Mouse (Mus musculus) urinary bladder, adult 18-20 months (tissue): ENCODE results near the gene 4930426L09Rik.
A peak's percentile ranks its signal among the peaks of the same experiment; 100 is the strongest.
"Not testable (repeated sequence)": the region's sequence is repeated elsewhere in the genome, so short reads cannot be mapped to it uniquely, and the experiment has no call there.

Source experiments
- DNase-seq, 2 experiments: peaks; one replicate each; pipeline ENCODE4 v3.0.0; 2022; ENCODE audit warnings: low spot score in 2 of 2, mixed read lengths in 2 of 2

Gene 4930426L09Rik

DNA sequence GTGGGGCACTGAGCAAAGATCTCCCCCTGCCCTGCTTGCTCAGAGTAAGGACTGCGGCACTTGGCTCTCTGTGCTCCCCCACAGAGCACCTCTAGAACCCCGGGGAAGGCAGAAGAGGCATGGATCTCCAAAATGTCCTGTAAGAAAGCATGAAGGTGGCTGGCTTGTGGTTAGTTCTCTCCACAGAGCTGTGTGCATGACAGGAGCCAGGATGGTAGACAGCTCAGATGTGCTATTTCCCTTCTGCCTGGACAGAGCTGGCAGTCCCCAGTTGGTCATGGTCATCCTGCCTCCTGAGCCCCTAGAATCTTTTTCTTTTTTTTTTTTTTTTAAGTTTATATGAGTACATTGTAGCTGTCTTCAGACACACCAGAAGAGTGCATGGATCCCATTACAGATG is 27.7 kb upstream of the 4930426L09Rik start:
- no peak for DNase-seq

DNA sequence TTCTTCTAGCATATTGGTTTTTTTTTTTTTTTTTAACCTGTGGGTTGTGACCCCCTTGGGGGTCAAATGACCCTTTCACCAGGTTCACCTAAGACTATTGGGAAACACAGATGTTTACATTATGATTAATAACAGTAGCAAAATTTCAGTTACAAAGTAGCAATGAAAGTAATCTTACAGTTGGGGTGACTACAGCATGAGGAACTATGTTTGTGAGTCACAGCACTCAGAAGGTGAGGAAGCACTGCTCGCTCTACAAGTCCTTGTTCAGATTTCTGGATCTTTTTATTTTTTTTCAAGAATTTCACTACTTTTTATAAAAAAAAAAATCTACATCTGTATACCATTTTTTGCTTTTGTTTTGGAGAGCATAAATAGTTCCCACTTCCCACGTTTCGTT is 26.6 kb upstream of the 4930426L09Rik start:
- no peak for DNase-seq

DNA sequence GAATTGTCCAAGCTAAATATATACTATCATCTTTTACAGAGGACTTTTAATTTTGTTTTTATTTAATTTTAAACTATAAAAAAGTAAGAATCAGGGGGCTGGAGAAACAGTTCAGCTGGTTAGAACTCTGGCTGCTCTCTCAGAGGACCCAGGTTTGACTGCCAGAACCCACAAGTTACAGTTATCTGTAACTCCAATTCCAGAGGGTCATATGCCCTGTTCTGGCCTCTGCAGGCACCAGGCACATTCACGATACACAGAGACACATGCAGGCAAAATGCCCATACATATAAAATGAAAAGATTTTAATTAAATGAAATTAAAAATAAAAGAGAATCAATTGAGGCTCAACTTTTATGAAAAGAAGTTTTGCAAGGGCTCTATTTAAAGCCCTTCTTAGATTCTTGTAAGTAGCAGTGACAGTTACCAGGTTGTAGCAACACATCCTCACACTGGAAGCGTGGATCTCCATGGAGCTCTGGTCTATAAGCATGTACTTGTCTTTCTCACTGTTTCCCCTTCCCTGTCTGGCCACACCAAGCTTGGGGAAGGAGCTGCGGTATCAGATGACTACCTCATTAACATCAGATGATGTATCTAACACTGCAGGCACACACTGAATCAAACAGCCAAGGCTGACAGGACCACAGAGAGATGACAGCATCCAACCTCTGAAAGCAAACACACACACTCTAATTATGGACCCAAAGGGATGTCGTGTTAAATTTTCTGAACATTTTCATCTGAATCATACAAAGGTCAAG is 23.1 kb upstream of the 4930426L09Rik start:
- no peak for DNase-seq

DNA sequence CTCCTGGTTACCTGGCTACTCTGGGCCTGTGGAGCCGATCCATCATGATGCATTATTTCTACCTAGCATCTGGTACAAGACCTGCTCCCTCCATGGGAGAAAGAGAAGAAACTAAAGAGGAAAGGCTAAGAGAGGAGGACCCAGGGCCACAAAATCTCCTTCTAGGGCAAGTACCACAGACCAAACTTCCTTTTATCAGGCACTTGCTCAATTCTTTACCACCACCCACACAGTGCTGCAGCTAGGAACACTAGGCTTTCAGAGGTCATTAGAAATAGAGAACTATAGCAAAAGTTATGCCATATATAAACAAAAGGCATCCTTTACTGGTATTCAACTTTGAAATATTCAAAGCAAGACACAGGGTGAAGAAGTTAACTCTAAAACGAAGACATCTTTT is 22.0 kb upstream of the 4930426L09Rik start:
- no peak for DNase-seq

DNA sequence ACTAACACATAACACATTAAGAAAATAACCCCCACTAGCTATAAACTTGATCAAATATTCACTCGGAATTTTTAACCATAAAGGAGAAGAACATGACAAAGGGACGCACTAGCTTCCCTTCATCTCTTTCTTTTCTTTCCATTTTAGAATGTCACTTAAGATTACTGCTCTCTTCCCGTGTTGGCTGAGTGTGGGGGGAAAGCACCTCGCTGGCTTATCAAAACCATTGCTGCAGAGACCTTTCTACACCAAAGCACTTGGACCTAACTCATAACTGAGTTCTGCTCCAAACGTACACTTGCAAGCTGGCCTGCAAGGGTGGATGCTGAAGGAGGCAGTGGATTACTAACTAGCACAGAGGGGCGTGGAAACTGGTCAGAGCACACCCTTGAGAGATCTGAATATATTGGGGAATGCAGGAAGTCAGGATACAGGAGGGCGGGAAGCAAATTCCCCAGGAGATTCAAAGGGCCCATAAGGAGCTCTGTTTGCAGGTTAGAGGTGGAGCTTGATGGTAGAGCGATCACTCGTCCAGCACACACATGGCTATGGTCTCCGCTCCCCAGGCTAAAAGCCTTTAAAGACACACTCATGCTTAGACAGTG is 20.8 kb upstream of the 4930426L09Rik start:
- DNase-seq, result no peak

DNA sequence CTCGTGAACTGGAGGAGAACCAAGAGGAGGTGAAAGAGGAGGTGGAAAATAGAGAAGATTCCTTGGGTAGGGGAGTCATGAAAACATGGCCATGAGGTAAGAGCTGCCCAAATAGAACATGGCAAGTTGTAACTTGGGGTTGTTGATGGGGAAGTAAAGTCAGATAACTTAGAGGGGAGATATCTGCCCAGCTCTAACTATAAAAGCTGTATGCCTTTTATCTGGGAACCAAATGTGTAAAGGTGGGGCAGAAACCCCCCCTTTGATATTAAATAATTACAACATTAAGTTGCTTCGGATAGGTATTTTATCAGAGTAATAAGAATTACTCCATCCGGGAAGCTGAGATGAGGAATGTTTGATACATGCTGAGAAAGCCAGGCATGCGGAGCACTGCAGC is 19.1 kb upstream of the 4930426L09Rik start:
- DNase-seq, result no peak

DNA sequence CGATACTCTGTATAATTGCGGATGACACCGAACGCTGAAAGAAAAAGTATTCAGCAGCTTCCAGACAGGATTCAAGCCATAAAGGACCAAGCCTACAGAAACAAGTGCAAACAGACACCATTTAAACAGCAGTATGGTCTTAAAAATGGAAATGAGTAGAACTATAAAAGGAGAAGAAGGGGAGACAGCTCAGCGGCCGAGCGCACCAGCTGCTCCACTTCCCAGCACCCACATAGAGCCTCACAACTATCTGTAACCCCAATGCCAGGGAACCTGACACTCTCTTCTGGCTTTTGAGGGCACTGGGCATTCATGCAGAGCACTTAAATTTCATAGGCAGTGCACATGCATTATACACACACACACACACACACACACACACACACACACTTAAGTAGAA is 18.5 kb upstream of the 4930426L09Rik start:
- DNase-seq, result no peak

DNA sequence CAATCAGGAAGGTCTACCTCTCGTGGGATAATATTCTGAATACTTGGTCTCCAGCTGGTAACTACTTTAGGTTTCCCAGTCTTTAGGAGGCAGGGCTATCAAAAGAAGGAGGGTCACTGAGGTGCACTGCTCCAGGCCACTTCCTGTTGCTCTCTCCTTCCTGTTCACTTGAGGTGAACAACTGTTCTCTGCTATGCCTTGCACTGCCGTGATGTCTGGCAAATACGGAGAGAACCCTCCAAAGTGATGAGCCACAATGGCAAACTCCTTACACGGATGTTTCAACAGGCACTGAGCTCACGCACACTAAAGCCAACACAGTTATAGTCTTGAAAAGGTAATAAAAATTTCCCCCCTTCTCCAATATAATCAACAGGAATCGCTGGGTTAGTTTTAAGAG is 15.6 kb upstream of the 4930426L09Rik start:
- no peak for DNase-seq

DNA sequence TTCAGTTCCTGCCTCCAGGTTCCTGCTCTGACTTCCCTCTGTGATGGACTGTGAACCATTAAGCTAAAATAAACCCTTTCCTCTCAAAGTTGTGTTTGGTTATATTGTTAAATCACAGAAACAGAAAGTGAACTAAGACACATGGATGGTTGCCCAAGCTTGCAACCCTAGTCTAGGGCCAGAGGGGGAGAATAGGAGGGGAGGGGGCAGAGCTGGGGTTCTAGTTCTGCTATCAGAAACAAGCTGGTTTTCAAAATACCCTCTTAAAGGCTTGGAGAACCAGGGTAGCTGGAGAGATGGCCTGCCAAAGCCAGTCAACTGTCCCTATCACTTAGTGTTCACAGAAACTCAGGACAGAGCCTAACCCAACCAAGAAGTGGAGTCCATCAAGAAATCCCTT is 14.6 kb upstream of the 4930426L09Rik start:
- no peak for DNase-seq

DNA sequence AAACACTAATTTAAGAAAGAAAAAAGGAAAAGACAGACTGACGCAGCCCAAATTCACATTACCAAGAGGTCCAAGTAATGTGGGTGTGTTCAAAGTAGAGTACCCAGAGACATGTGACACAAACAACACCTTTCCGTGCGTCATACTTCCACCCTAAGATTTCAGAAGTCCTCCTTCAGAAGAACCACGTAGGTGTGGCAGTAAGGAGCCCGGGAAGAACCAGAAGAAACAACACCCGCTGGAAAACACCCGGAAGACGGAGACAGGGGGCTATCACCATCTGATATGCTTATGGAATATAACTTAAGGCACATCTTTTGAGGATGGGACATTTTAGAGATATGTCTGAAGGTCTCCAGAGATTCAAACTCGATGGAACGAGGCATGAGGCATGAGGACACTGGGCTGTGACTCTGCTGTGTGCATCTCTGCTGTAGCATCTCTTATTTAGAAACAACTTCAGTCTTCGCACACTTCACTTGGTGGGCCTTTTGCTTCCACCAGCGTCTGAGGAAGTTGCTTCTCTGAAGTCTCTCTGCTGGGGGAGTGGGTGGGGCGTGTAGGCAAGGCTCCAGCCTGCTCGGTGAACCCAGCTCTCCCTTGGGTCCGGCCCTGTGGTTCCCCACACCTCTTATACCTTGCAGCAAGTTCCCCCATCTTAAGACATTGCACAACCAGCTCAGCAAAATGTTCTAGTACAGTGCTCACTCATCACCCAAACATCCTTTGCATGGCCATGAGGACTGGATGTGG is 13.9 kb upstream of the 4930426L09Rik start:
- DNase-seq, result no peak

DNA sequence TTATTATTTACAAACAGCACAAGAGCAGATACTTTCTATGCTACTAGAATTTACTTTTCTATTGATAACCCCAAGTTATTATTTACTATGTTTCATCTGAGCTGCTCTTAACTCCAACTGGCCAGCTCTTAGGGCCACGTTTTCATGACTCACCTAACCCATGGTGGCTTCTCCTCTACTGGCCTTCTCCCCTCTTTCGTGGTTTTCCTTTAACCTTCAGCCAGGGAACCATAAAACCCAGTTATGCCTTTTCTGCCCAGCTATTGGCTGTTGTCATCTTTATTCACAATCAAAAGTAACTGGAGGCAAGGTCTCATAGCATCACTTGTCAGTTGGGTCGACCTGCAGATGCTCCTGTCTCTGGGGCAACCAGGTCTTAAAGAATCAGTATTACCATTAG is 12.6 kb upstream of the 4930426L09Rik start:
- no peak for DNase-seq

DNA sequence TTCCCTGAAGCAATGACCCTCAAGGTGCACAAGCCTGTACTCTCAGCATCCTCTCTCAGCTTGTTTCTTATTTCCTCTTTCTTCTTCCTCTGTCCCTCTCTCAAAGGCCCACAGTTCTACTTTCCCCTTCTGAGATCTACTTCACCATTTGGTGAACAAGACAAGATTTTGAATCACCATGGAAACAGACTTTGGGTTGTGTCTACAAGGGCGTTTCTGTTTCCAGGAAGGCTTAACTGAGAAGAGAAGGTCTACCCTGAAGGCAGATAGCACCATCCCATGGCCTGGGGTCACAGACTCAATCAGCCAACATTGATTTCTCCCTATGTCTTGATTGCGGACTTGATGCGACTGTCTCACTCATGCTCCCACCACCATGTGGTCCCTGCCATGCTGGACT is 9.3 kb upstream of the 4930426L09Rik start:
- DNase-seq, result no peak

DNA sequence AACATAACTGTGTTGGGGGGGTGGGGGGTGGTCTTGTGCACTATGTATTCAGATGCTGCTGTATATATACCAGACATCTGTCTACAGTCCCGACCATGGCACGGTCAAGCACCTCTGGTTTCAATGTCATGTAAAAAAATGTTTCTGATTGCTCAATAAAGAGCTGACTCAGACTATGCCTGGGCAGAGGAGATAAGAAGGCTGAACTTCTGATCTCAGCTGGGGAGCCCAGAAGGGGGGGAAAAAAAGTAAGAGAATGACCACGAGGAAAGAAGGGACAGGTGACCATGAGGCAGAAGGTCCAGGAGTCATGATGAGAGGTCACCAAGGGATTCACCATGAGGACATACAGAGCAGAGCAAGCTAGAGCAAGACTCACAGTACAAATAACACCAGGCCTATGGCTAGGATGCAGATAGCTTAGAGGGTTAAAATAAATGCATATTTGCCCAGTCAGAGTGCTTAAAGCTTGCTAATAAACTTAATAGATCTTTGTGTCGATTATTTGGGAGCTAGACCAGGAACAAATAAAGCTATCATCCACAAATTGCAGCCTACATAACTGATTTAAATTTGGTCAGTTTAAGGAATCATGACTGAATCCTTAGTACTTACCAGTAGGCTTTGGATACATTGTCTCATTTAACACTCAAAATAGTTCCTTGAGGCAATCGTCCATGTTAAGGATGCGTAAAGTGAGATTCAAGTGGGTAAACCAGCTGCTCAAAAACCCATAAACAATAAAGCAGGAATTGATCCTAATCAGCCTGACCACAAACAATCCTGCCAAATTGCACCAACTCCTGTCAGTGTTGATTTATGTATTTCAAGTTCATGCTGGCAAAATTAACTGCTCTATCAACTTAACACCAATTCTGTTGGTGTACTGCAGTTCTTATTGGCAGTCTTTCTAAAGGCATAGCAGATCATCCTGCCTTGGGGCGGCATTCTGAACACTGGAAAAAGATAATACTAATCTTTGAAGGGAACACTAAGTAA is 5.3 kb upstream of the 4930426L09Rik start:
- no peak for DNase-seq

DNA sequence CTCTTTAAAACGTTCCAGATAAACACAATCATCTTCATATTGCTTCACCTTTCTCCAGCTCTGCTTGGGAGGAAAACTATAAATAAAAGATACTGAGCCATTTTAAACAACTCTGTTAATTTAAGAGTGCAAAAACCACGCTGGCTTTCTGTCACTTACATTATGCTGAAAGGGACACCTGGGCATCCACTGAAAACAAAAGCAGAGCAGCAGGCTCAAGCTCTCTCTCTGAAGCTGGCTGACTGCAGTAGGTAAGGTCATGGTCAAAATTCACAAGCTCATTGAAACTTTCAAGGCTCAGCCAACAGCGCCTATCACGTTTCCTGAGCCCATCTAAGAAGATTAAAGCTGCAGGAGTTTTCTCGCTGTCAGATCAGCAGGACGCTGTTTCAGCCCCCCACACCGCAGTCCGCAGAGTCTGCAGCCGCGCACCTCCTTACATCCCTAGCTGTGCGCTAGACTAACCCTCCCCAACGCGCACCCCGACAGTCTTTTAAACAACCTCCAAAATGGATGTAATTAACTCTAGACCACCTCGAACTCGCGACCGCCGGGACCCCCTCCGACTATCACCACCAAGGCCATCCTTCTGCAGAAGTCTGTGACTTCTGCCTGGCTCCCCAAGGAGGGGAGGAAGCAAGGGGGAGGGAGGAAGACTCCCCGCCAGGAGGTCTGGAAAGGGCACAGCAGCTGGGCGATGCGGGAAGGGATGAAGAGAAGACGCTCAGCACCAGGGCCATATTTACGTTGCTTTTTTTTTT is 1.5 kb upstream of the 4930426L09Rik start:
- peak; percentile 10 to 11 for DNase-seq

DNA sequence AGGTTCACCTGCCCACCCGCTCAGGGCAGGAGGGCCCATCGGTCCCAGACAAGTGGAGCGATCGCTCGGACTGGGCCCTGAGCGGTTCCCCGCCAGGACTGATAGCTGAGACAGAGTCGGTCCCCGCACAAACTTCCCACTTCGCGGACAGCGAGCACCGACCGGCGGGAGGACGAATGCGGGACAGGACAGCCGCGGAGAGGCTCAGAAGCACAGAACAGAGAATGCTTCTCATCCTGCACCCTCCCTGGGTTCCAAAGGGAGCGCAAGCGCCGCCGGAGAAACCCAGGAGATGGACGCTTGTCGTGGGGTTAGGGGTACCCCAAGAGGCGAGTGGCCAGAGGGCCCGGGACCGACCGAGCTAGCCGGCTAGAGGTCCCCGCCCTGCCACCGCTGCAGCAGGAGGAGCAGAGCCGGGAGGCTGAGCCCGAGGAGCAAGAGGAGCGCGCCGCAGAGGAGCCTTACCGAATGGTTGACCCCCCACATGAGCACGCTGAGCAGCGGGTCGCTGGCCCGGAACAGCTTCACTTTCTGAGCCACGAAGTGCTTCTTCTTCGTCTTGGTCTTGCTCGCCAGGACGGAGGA is 664 bp upstream of the 4930426L09Rik start:
- peak; percentile 17 to 58 for DNase-seq

DNA sequence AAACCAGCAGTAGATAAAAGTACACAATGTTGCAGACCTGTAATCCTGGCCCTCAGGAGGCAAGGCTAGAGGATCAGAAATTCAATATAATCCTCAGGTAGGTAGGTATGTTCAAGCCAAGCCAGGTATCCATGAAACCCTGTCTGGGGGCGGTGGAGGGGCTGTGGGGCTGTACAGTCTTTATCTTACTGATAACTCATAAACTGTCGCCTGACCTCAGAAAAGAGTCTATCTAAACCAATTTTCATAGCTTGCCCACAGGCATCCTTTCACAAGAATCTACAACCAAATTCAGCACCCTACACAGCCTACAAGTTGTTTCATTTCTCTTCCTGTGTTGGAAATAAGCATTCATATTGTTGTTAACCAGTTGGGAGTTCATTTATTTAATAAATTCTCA is 1.3 kb downstream of the 4930426L09Rik start:
- DNase-seq, result no peak

DNA sequence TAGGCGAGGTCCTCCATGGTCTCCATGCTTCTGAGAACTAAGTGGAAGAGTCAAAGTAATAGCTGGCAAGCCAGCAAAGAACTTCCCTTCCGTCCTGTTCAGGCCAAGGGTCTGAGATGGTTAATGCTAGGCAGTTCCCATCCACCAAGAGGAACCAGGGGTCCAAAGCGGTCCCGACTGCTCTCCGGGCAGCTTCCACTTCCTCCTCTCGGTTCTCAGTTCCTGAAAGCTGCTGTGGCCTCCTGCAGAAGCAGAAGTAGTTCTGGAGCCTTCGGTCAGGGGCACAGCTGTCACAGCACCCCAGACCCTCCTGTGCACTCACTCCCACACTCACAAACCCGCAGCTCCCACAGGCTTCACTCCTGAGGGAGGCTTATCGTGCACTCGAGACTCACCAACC is 6.7 kb downstream of the 4930426L09Rik start:
- DNase-seq, result no peak

DNA sequence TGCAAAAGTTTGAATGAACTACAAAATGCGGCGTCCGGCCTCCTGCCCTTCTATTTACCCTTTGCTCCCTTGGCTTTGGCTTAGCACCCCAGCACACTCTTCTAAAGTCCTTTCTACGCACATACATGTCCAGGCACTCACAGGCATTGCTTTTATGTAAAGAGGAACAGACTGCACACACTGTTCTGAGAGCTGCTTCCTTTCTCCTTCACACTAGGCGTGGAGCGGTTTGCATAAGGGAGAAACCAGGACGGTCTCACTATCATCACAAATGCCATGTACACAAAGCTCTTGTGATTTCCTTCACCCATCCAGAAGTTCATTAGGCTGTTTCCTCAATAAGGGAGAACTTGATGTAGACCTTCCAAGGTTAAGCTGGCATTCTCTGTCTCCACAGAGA is 8.0 kb downstream of the 4930426L09Rik start:
- DNase-seq, result no peak

DNA sequence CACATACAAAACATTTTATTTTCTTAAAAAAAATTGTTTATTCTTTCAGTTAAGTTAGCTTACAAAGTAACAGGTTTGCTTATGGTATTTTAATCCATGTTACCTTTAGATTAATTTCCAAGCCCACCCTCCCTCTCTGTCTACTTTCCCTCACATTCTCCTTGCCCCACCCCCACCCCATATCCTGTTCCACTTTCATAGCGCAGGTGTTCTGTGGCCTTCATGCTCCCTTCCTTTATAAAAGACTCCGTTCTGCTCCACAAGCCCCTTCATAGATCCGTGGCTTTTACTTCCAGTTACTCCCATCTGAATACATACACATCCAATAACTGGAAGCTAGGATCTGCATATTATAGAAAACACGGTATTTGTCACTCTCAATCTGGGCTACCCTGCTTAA is 9.4 kb downstream of the 4930426L09Rik start:
- no peak for DNase-seq

DNA sequence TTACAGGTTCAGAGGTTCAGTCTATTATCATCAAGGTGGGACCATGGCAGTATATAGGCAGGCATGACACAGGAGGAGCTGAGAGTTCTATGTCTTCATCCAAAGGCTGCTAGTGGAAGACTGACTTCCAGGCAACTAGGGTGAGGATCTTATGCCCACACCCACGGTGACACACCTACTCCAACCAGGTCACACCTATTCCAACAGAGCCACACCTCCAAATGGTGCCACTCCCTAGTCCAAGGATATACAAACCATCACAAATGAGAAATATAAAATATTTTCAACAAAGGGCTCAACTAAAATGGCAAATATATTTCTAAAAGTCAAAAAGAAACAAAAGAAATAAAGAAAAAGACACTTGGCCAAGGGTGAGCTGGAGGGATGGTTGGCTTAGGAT is 12.4 kb downstream of the 4930426L09Rik start:
- not testable (repeated sequence) for DNase-seq

DNA sequence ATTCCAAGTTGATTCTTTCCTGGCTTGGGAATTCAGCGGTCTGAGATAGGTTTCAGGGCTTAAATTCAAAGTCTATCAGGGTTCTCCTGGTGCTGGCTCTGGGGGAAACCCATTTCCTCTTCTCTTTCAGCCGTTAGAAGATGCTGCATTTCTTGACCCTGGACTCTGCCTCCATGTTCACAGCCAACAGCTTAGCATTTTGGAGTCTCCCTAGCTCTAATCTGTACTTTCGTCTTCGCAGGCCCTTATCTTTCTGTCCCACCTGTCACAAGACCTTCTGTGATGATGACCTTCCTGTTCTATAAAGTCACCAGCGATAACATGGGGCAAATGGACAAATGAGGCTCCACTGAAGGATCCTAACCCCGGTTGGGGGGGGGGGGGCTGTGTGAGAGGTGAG is 13.3 kb downstream of the 4930426L09Rik start:
- no peak for DNase-seq
